Mouse (Mus musculus) spleen, adult 2 months (tissue): ENCODE results near the gene Olfr802. TPM values are rescaled to one million over a fixed set of nuclear protein-coding genes. Genes with fewer than 3 reads are reported as not detected.

Experiments
- DNase-seq, 2 experiments: peaks; one replicate each; pipeline versions ENCODE4 v3.0.0 to v3.0.0-alpha.2; 2012 to 2021; ENCODE audit warnings: low spot score in 2 of 2, low read depth in 1 of 2
- H3K27ac ChIP-seq: fragments of 200-500 bp; 2 replicates; pipeline ENCODE4 v1.5.1; 2012; ENCODE audit warnings: low read length, inconsistent platforms; ENCODE audit not compliant: insufficient read depth
- H3K27me3 ChIP-seq: fragments of 200-500 bp; 2 replicates; pipeline ENCODE4 v1.6.1; 2012; ENCODE audit warnings: mild to moderate bottlenecking, moderate library complexity, low read length, inconsistent platforms; ENCODE audit not compliant: control insufficient read depth, insufficient read depth
- H3K36me3 ChIP-seq: fragments of 200-500 bp; 2 replicates; pipeline ENCODE4 v1.6.1; 2012; ENCODE audit warnings: mild to moderate bottlenecking, low read length, inconsistent platforms; ENCODE audit not compliant: control insufficient read depth, insufficient read depth
- H3K4me1 ChIP-seq: fragments of 200-500 bp; 2 replicates; pipeline ENCODE4 v1.6.1; 2011; ENCODE audit warnings: inconsistent platforms; ENCODE audit not compliant: control insufficient read depth, insufficient read depth, insufficient read length
- H3K4me3 ChIP-seq: fragments of 200-500 bp; 2 replicates; pipeline ENCODE4 v1.5.1; 2011; ENCODE audit warnings: mild to moderate bottlenecking, inconsistent platforms; ENCODE audit not compliant: insufficient read depth, insufficient read length; ENCODE audit errors: extremely low read depth
- CTCF ChIP-seq: fragments of 200-500 bp; IDR thresholded peaks from 2 replicates; pipeline ENCODE4 v1.5.1; 2011; ENCODE audit warnings: mild to moderate bottlenecking, inconsistent platforms; ENCODE audit not compliant: insufficient read depth, insufficient read length, insufficient replicate concordance; ENCODE audit errors: extremely low read depth
- POLR2A ChIP-seq: fragments of 200-500 bp; IDR thresholded peaks from 2 replicates; pipeline ENCODE4 v1.6.1; 2011; ENCODE audit warnings: low read depth, low read length, inconsistent platforms
- WGBS: fragments of 180-500 bp; shearing (Covaris S2); methylation state at CpG from one replicate; pipeline ENCODE4 v1.1.7; 2018; 5-methylcytosine and 5-hydroxymethylcytosine counted together
- polyA plus RNA-seq: library from polyadenylated mRNA; depleted of rRNA; stranded (reverse); fragments of >200 nt; gene quantifications from 2 replicates; pipeline ENCODE4 v1.2.3, GENCODE M21; 2012; rRNA removed

The Olfr802 gene
- polyA plus RNA-seq = not detected in 2 replicates

DNA sequence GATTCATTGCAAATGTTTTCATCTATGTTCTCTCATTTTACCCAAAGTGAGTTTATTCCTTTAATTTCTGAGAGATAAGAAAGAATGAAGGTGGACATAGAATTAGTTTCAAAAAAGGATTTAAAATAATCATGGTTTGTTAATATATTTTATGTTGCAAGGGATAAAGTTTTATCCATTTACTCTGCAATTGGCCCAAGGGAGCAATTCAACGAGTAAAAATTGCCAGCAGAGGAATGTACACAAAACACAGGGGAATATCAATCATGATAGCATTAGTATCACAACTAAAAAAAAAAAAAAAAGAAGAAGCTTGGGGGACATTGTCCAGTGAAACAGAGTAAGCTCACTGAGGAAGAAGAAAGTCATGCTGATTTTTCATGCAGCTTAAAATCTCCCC lies at the start of gene Olfr802:
Gene Olfr802 (minus strand): TSS at position 101 of the 400 bp plus-strand sequence.
- Histone ChIP-seq H3K27ac (no peak within 1 kb of the TSS), H3K4me3 (no peak within 1 kb of the TSS), H3K27me3 (no peaks in the 10 kb centered on the region), H3K4me1 (no peaks in the 10 kb centered on the region), H3K36me3 (no peaks in the 10 kb centered on the region)
- no peak for DNase-seq
- TF ChIP-seq POLR2A = no peak
- TF ChIP-seq CTCF = no peak
- 85% methylated on average over 1 of the region's 1 CpGs for WGBS

DNA sequence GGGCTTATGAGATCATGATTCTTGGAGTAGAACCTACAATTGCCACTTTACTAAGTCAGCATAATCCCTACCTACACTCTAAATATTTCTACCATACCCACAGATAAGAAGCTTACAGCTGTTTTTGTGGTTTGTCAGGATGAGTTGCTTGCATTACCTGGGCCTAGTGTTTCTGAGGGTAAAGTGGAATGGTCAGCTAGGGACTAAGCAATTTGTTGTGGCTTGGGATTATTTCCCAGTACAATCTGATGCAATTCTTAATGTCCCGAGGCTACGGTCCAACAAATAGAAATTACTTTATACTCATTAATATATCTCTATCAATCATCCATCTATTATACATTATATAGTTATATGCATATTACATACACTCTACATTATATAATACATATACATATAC lies 41.3 kb upstream of the Olfr802 start, which contains the start of gene Olfr805:
Gene Olfr805 (minus strand): TSS at position 101 of the 400 bp plus-strand sequence.
- TF ChIP-seq POLR2A (no peak), CTCF (no peak)
- WGBS = 93% methylated on average over 2 of the region's 2 CpGs

DNA sequence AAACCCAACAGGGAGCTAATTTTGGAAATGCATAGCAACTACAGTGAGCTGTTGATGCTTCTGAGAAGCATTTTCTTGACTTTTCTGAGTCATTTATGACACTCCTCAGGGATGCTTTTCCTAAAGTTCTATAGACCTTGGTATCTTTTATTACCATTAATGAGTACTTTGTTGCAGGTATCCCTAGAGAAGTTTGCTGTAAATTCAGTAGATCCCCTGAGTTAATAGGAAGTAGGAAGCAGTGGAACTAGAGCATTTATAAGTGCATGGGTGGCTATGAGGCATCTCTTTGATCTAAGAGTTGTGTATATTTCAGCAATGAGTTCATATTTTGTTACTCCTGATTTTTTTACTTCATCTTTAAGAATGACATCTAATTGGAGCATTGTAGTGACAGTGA lies 14.9 kb upstream of the Olfr802 start, which contains the start of gene Olfr804:
Gene Olfr804 (plus strand): TSS at position 301 of the 400 bp plus-strand sequence.
- no peak for TF ChIP-seq CTCF
- no peak for TF ChIP-seq POLR2A
- no peak for DNase-seq
- no peak within 1 kb of the TSS for H3K4me3 ChIP-seq
- H3K4me1 ChIP-seq = no peaks in the 10 kb centered on the region
- no peaks in the 10 kb centered on the region for H3K27me3 ChIP-seq
- H3K36me3 ChIP-seq = no peaks in the 10 kb centered on the region
- H3K27ac ChIP-seq = no peak within 1 kb of the TSS

More for the DNA sequence above, 41.3 kb upstream of the Olfr802 start, which contains the start of gene Olfr805:
- no peak within 1 kb of the TSS for H3K4me3 ChIP-seq
- no peaks in the 10 kb centered on the region for H3K27me3 ChIP-seq
- H3K4me1 ChIP-seq = no peaks in the 10 kb centered on the region
- no peak for DNase-seq
- H3K36me3 ChIP-seq = no peaks in the 10 kb centered on the region
- no peak within 1 kb of the TSS for H3K27ac ChIP-seq

DNA sequence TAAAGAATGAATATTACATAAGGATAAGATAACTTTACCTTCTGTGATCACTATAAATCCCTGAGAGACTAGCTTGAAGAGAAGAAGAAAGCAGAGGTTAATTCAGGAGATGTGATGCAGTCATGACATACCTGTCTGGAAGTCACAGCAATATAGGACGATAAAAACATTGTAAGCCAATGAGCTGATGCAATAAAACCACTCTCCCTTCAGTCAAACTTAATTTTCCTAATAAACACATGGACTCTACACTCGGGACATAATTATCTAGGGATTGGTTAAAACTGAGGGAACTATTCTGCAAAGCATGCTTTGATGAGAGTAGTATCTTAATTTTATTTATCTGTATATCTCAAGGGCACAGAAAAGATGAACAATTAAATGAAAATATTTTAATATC lies 6.2 kb upstream of the Olfr802 start, which contains the start of gene Olfr803:
Gene Olfr803 (minus strand): TSS at position 101 of the 400 bp plus-strand sequence.
- WGBS = 82% methylated on average over 2 of the region's 2 CpGs
- Histone ChIP-seq H3K36me3 (no peaks in the 10 kb centered on the region), H3K4me3 (no peak within 1 kb of the TSS), H3K4me1 (no peaks in the 10 kb centered on the region), H3K27ac (no peak within 1 kb of the TSS), H3K27me3 (no peaks in the 10 kb centered on the region)
- TF ChIP-seq CTCF = no peak
- TF ChIP-seq POLR2A = no peak
- DNase-seq = no peak

DNA sequence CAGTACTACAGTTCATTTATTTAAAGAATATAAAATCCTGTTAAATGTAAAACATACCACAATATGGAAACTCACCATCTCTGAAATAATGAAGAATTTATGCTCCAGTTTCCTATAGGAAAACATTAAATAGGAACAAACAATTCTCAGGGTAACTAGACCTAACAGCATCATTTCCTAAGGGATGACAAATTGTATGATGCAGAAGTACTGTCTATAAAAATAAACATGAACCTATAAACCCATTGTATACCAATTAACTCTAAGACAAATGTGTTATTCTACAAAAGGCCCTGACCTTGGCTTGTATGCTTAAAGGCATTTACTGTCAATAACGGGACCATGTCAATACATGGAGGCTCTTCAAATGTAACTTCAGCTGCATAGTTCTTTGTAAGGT lies 14.2 kb downstream of the Olfr802 start, which contains the start of gene Olfr801:
Gene Olfr801 (minus strand): TSS at position 101 of the 400 bp plus-strand sequence.
- Histone ChIP-seq H3K27me3 (no peaks in the 10 kb centered on the region), H3K36me3 (no peaks in the 10 kb centered on the region), H3K4me1 (no peaks in the 10 kb centered on the region), H3K4me3 (no peak within 1 kb of the TSS), H3K27ac (no peak within 1 kb of the TSS)
- DNase-seq = no peak
- 83% methylated on average over 1 of the region's 1 CpGs for WGBS
- no peak for TF ChIP-seq POLR2A
- TF ChIP-seq CTCF = no peak

DNA sequence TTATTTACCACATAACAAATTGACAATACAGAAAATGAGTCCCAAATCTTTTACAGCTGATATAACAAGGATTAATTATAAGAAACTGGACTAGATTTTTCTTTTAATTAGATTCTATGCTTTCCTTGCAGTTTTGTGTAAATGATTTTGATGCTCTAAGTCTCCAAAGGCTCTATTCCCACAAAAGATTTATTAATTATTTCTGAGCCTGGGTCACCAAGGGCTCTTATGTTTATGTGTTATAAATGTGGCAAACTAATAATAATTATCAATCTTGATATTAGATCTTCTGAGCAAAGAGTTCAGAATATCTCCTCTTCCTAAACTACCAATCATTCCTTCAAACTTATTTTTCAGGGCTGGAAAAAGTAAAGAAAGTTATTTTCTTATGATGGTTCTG lies 30.6 kb downstream of the Olfr802 start, which contains the start of gene Olfr800:
Gene Olfr800 (plus strand): TSS at position 301 of the 400 bp plus-strand sequence.
- Histone ChIP-seq H3K4me1 (no peaks in the 10 kb centered on the region), H3K27me3 (no peaks in the 10 kb centered on the region), H3K4me3 (no peak within 1 kb of the TSS), H3K36me3 (no peaks in the 10 kb centered on the region), H3K27ac (no peak within 1 kb of the TSS)
- TF ChIP-seq POLR2A (no peak), CTCF (no peak)
- DNase-seq = no peak

DNA sequence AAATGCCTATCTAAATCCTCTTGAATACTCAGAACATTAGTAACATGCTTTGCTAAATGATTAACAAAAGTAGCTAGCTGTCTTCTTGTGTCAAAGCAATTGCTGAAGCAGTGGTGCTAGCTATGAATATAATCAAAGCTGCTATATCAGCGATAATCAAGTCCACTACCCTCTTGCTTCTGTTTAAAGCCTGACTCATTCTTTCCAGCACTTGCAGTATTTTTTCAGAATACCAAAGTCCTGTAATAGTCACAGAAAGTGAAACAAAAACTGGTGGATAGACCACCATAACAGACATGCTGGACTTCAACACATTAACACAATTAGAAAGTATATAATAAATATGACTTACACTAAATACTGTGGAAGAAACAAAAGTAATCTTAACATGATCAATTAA lies 36.2 kb downstream of the Olfr802 start:
- DNase-seq = no peak
- Histone ChIP-seq H3K27me3 (no peaks in the 10 kb centered on the region), H3K27ac (no peak overlapping the region), H3K4me3 (no peak overlapping the region), H3K4me1 (no peaks in the 10 kb centered on the region), H3K36me3 (no peaks in the 10 kb centered on the region)
- 79% methylated on average over 1 of the region's 1 CpGs for WGBS
- TF ChIP-seq CTCF (no peak), POLR2A (no peak)
